Mouse (Mus musculus): Measurements from ENCODE around the gene Grhl1. TPM values are rescaled to one million over a fixed set of nuclear protein-coding genes. Genes with fewer than 3 reads are reported as not detected.

Gene Grhl1
- polyA plus RNA-seq, 1 experiment = 1.6 TPM

GRCm38 (mm10) chr12:24599366-24599895, 27.3 kb downstream of the Grhl1 start:
- Histone ChIP-seq H3K27me3 (ENCODE audit: control insufficient read depth, insufficient read depth, low read length) (no peaks in the 10 kb centered on the region), H3K4me1 (replicated peaks; ENCODE audit: control insufficient read depth, insufficient read depth, low read length) (no peaks in the 10 kb centered on the region), H3K27ac (ENCODE audit: control insufficient read depth, insufficient read depth, low read length) (no peak overlapping the region), H3K4me3 (ENCODE audit: control insufficient read depth, insufficient read depth, low read length) (no peak overlapping the region), H3K36me3 (ENCODE audit: control insufficient read depth, insufficient read depth, low read length) (no peaks in the 10 kb centered on the region)
- TF ChIP-seq CTCF (IDR thresholded peaks at IDR 0.05; ENCODE audit: borderline replicate concordance, control insufficient read depth, extremely low read depth, insufficient read depth, low read length, poor library complexity) = no peak
- no peak for TF ChIP-seq POLR2A (IDR thresholded peaks at IDR 0.05; ENCODE audit: control insufficient read depth, extremely low read depth, insufficient read depth, low read length, poor library complexity)
- 92% methylated on average over 8 of the region's 8 CpGs for WGBS
- no peak for DNase-seq

GRCm38 (mm10) chr12:24600074-24600473, 28.0 kb downstream of the Grhl1 start:
- Histone ChIP-seq H3K36me3 (ENCODE audit: control insufficient read depth, insufficient read depth, low read length) (no peaks in the 10 kb centered on the region), H3K27me3 (ENCODE audit: control insufficient read depth, insufficient read depth, low read length) (no peaks in the 10 kb centered on the region), H3K27ac (ENCODE audit: control insufficient read depth, insufficient read depth, low read length) (no peak overlapping the region), H3K4me3 (ENCODE audit: control insufficient read depth, insufficient read depth, low read length) (no peak overlapping the region), H3K4me1 (replicated peaks; ENCODE audit: control insufficient read depth, insufficient read depth, low read length) (no peaks in the 10 kb centered on the region)
- TF ChIP-seq POLR2A (IDR thresholded peaks at IDR 0.05; ENCODE audit: control insufficient read depth, extremely low read depth, insufficient read depth, low read length, poor library complexity) (no peak), CTCF (IDR thresholded peaks at IDR 0.05; ENCODE audit: borderline replicate concordance, control insufficient read depth, extremely low read depth, insufficient read depth, low read length, poor library complexity) (no peak)
- 78% methylated on average over 7 of the region's 7 CpGs for WGBS
- no peak for DNase-seq

GRCm38 (mm10) chr12:24600806-24601205, 28.7 kb downstream of the Grhl1 start:
- H3K27ac ChIP-seq (ENCODE audit: control insufficient read depth, insufficient read depth, low read length) = no peak overlapping the region
- no peaks in the 10 kb centered on the region for H3K27me3 ChIP-seq (ENCODE audit: control insufficient read depth, insufficient read depth, low read length)
- H3K4me3 ChIP-seq (ENCODE audit: control insufficient read depth, insufficient read depth, low read length) = no peak overlapping the region
- H3K36me3 ChIP-seq (ENCODE audit: control insufficient read depth, insufficient read depth, low read length) = no peaks in the 10 kb centered on the region
- no peaks in the 10 kb centered on the region for H3K4me1 ChIP-seq (replicated peaks; ENCODE audit: control insufficient read depth, insufficient read depth, low read length)
- TF ChIP-seq POLR2A (IDR thresholded peaks at IDR 0.05; ENCODE audit: control insufficient read depth, extremely low read depth, insufficient read depth, low read length, poor library complexity) (no peak), CTCF (IDR thresholded peaks at IDR 0.05; ENCODE audit: borderline replicate concordance, control insufficient read depth, extremely low read depth, insufficient read depth, low read length, poor library complexity) (peak; percentile 79)
- DNase-seq = peak; percentile 76
- 5% methylated on average over 9 of the region's 9 CpGs for WGBS

- Histone ChIP-seq H3K27ac (ENCODE audit: control insufficient read depth, insufficient read depth, low read length) (no peak overlapping the region), H3K27me3 (ENCODE audit: control insufficient read depth, insufficient read depth, low read length) (no peaks in the 10 kb centered on the region), H3K36me3 (ENCODE audit: control insufficient read depth, insufficient read depth, low read length) (no peaks in the 10 kb centered on the region), H3K4me3 (ENCODE audit: control insufficient read depth, insufficient read depth, low read length) (no peak overlapping the region), H3K4me1 (replicated peaks; ENCODE audit: control insufficient read depth, insufficient read depth, low read length) (no peaks in the 10 kb centered on the region)
- DNase-seq = peak; percentile 63
- TF ChIP-seq POLR2A (IDR thresholded peaks at IDR 0.05; ENCODE audit: control insufficient read depth, extremely low read depth, insufficient read depth, low read length, poor library complexity) (no peak), CTCF (IDR thresholded peaks at IDR 0.05; ENCODE audit: borderline replicate concordance, control insufficient read depth, extremely low read depth, insufficient read depth, low read length, poor library complexity) (no peak)
- WGBS = 39% methylated on average over 2 of the region's 2 CpGs
Observed at GRCm38 (mm10) chr12:24603266-24603665, 31.2 kb downstream of the Grhl1 start.

GRCm38 (mm10) chr12:24606166-24606565, 34.1 kb downstream of the Grhl1 start:
- no peaks in the 10 kb centered on the region for H3K36me3 ChIP-seq (ENCODE audit: control insufficient read depth, insufficient read depth, low read length)
- H3K4me1 ChIP-seq (replicated peaks; ENCODE audit: control insufficient read depth, insufficient read depth, low read length) = no peaks in the 10 kb centered on the region
- no peak for TF ChIP-seq POLR2A (IDR thresholded peaks at IDR 0.05; ENCODE audit: control insufficient read depth, extremely low read depth, insufficient read depth, low read length, poor library complexity)
- no peak for TF ChIP-seq CTCF (IDR thresholded peaks at IDR 0.05; ENCODE audit: borderline replicate concordance, control insufficient read depth, extremely low read depth, insufficient read depth, low read length, poor library complexity)
- H3K27me3 ChIP-seq (ENCODE audit: control insufficient read depth, insufficient read depth, low read length) = no peaks in the 10 kb centered on the region
- H3K4me3 ChIP-seq (ENCODE audit: control insufficient read depth, insufficient read depth, low read length) = no peak overlapping the region
- no peak for DNase-seq
- 96% methylated on average over 10 of the region's 10 CpGs for WGBS
- H3K27ac ChIP-seq (ENCODE audit: control insufficient read depth, insufficient read depth, low read length) = no peak overlapping the region

GRCm38 (mm10) chr12:24612591-24612990, 40.5 kb downstream of the Grhl1 start:
- WGBS = 96% methylated on average over 6 of the region's 6 CpGs
- Histone ChIP-seq H3K4me3 (ENCODE audit: control insufficient read depth, insufficient read depth, low read length) (no peak overlapping the region), H3K4me1 (replicated peaks; ENCODE audit: control insufficient read depth, insufficient read depth, low read length) (no peaks in the 10 kb centered on the region), H3K27ac (ENCODE audit: control insufficient read depth, insufficient read depth, low read length) (no peak overlapping the region), H3K36me3 (ENCODE audit: control insufficient read depth, insufficient read depth, low read length) (no peaks in the 10 kb centered on the region), H3K27me3 (ENCODE audit: control insufficient read depth, insufficient read depth, low read length) (no peaks in the 10 kb centered on the region)
- no peak for TF ChIP-seq CTCF (IDR thresholded peaks at IDR 0.05; ENCODE audit: borderline replicate concordance, control insufficient read depth, extremely low read depth, insufficient read depth, low read length, poor library complexity)
- TF ChIP-seq POLR2A (IDR thresholded peaks at IDR 0.05; ENCODE audit: control insufficient read depth, extremely low read depth, insufficient read depth, low read length, poor library complexity) = no peak
- DNase-seq = no peak
